Mouse (Mus musculus) MEL (cell line): Measurements from ENCODE around the gene Nme1. TPM values are rescaled to one million over a fixed set of nuclear protein-coding genes. Genes with fewer than 3 reads are reported as not detected.

Experiments
- DNase-seq: peaks from one replicate; pipeline ENCODE4 v3.0.0; 2011; ENCODE audit warnings: low read depth, low spot score
- H3K27ac ChIP-seq: 2 replicates; pipeline ENCODE4 v1.5.1; 2012; ENCODE audit warnings: low read depth, mild to moderate bottlenecking, control low read depth, low read length, moderate library complexity; ENCODE audit not compliant: control insufficient read depth
- H3K27me3 ChIP-seq, 2 experiments: fragments of 150-350 bp in 1 of 2; sonication (generic) in 1 of 2; 2 replicates each; pipeline ENCODE4 v1.6.1; 2012; ENCODE audit warnings: low read length in 2 of 2, mild to moderate bottlenecking in 2 of 2, improper control_type of control experiment in 1 of 2, moderate library complexity in 1 of 2; ENCODE audit not compliant: insufficient read depth in 2 of 2, control insufficient read depth in 1 of 2
- H3K36me3 ChIP-seq, 2 experiments: 2 replicates each; pipeline ENCODE4 v1.6.1; 2012 to 2014; ENCODE audit warnings: low read length in 2 of 2, improper control_type of control experiment in 1 of 2, inconsistent platforms in 1 of 2, mild to moderate bottlenecking in 1 of 2; ENCODE audit not compliant: insufficient read depth in 2 of 2, control insufficient read depth in 1 of 2
- H3K4me1 ChIP-seq, 2 experiments: fragments of 150-350 bp in 1 of 2; sonication (generic) in 1 of 2; 2 replicates each; pipeline ENCODE4 v1.6.1; 2012; ENCODE audit warnings: low read length in 2 of 2, improper control_type of control experiment in 1 of 2, mild to moderate bottlenecking in 1 of 2; ENCODE audit not compliant: insufficient read depth in 2 of 2, control insufficient read depth in 1 of 2
- H3K4me3 ChIP-seq, 2 experiments: fragments of 150-350 bp in 1 of 2; sonication (generic) in 1 of 2; 2 replicates each; pipeline ENCODE4 v1.5.1; 2012; ENCODE audit warnings: low read depth in 2 of 2, low read length in 2 of 2, mild to moderate bottlenecking in 2 of 2, moderate library complexity in 2 of 2, control low read depth in 1 of 2, improper control_type of control experiment in 1 of 2; ENCODE audit not compliant: control insufficient read depth in 1 of 2, insufficient read depth in 1 of 2
- H3K79me2 ChIP-seq: 2 replicates; pipeline ENCODE4 v1.6.1; 2012; ENCODE audit warnings: mild to moderate bottlenecking, low read length, moderate library complexity; ENCODE audit not compliant: control insufficient read depth, poor library complexity, insufficient read depth
- H3K9ac ChIP-seq: 2 replicates; pipeline ENCODE4 v1.6.1; 2012; ENCODE audit warnings: low read depth, mild to moderate bottlenecking, control low read depth, low read length, moderate library complexity; ENCODE audit not compliant: control insufficient read depth, poor library complexity, severe bottlenecking
- H3K9me3 ChIP-seq: fragments of 150-350 bp; sonication (generic); replicated peaks from 2 replicates; pipeline ENCODE4 v1.6.1; 2012; ENCODE audit warnings: mild to moderate bottlenecking, low read length, improper control_type of control experiment, moderate library complexity; ENCODE audit not compliant: insufficient read depth
- BHLHE40 ChIP-seq: IDR thresholded peaks from 2 replicates; pipeline ENCODE4 v1.6.1; 2012; ENCODE audit warnings: low read depth, mild to moderate bottlenecking, inconsistent platforms, low read length, improper control_type of control experiment, borderline replicate concordance
- CHD1 ChIP-seq: IDR thresholded peaks from 2 replicates; pipeline ENCODE4 v1.6.1; 2012; ENCODE audit warnings: low read depth, mild to moderate bottlenecking, inconsistent platforms, low read length, improper control_type of control experiment
- CHD2 ChIP-seq: IDR thresholded peaks from 2 replicates; pipeline ENCODE4 v1.6.1; 2011; ENCODE audit warnings: low read length, improper control_type of control experiment
- E2F4 ChIP-seq: IDR thresholded peaks from 2 replicates; pipeline ENCODE4 v1.6.1; 2011; ENCODE audit warnings: low read depth, low read length, improper control_type of control experiment, borderline replicate concordance
- ELF1 ChIP-seq: IDR thresholded peaks from 2 replicates; pipeline ENCODE4 v1.6.1; 2014; ENCODE audit warnings: low read depth, mild to moderate bottlenecking, inconsistent platforms, low read length, improper control_type of control experiment, moderate library complexity
- EP300 ChIP-seq, 2 experiments: IDR thresholded peaks; 2 replicates each; pipeline ENCODE4 v1.6.1; 2011; ENCODE audit warnings: improper control_type of control experiment in 2 of 2, low read length in 2 of 2, low read depth in 1 of 2, mild to moderate bottlenecking in 1 of 2
- ETS1 ChIP-seq: IDR thresholded peaks from 2 replicates; pipeline ENCODE4 v1.6.1; 2012; ENCODE audit warnings: low read depth, mild to moderate bottlenecking, inconsistent platforms, low read length, improper control_type of control experiment, moderate library complexity
- GATA1 ChIP-seq: IDR thresholded peaks from 2 replicates; pipeline ENCODE4 v1.6.1; 2011; ENCODE audit warnings: low read depth, low read length, improper control_type of control experiment
- KAT2A ChIP-seq: conservative IDR thresholded peaks from 2 replicates; pipeline ENCODE4 v1.6.1; 2012; ENCODE audit warnings: low read depth, low read length, improper control_type of control experiment, inconsistent platforms
- MAZ ChIP-seq: IDR thresholded peaks from 2 replicates; pipeline ENCODE4 v1.6.1; 2012; ENCODE audit warnings: low read depth, mild to moderate bottlenecking, inconsistent platforms, low read length, improper control_type of control experiment
- MXI1 ChIP-seq: IDR thresholded peaks from 2 replicates; pipeline ENCODE4 v1.6.1; 2011; ENCODE audit warnings: mild to moderate bottlenecking, low read depth, low read length, improper control_type of control experiment
- MYB ChIP-seq: IDR thresholded peaks from 2 replicates; pipeline ENCODE4 v1.6.1; 2011; ENCODE audit warnings: mild to moderate bottlenecking, low read depth, low read length, improper control_type of control experiment
- NELFE ChIP-seq: IDR thresholded peaks from 2 replicates; pipeline ENCODE4 v1.6.1; 2011; ENCODE audit warnings: low read depth, low read length, improper control_type of control experiment
- NRF1 ChIP-seq: IDR thresholded peaks from 2 replicates; pipeline ENCODE4 v1.6.1; 2014; ENCODE audit warnings: low read depth, mild to moderate bottlenecking, inconsistent platforms, low read length, improper control_type of control experiment, moderate library complexity; ENCODE audit not compliant: poor library complexity, insufficient read depth, severe bottlenecking
- POLR2AphosphoS2 ChIP-seq: IDR thresholded peaks from 2 replicates; pipeline ENCODE4 v1.6.1; 2011; ENCODE audit warnings: low read length, improper control_type of control experiment
- SIN3A ChIP-seq: IDR thresholded peaks from 2 replicates; pipeline ENCODE4 v1.6.1; 2012; ENCODE audit warnings: low read length, improper control_type of control experiment, inconsistent platforms
- TCF12 ChIP-seq: IDR thresholded peaks from 2 replicates; pipeline ENCODE4 v1.6.1; 2014; ENCODE audit warnings: low read depth, mild to moderate bottlenecking, inconsistent platforms, low read length, improper control_type of control experiment, moderate library complexity
- USF2 ChIP-seq, 2 experiments: IDR thresholded peaks; 2 replicates each; pipeline ENCODE4 v1.6.1; 2011 to 2012; ENCODE audit warnings: improper control_type of control experiment in 2 of 2, low read length in 2 of 2, borderline replicate concordance in 1 of 2, inconsistent platforms in 1 of 2, low read depth in 1 of 2, mild to moderate bottlenecking in 1 of 2; ENCODE audit not compliant: insufficient read depth in 1 of 2
- ZMIZ1 ChIP-seq: IDR thresholded peaks from 2 replicates; pipeline ENCODE4 v1.6.1; 2012; ENCODE audit warnings: low read depth, mild to moderate bottlenecking, inconsistent platforms, low read length, improper control_type of control experiment, moderate library complexity
- ZNF384 ChIP-seq: IDR thresholded peaks from 2 replicates; pipeline ENCODE4 v1.6.1; 2012; ENCODE audit warnings: low read depth, mild to moderate bottlenecking, inconsistent platforms, low read length, improper control_type of control experiment
- polyA plus RNA-seq, 2 experiments: library from polyadenylated mRNA; stranded (reverse) in 1 of 2; unstranded in 1 of 2; fragments of >175 nt in 1 of 2; fragments of >200 nt in 1 of 2; gene quantifications; 2 replicates each; pipeline versions ENCODE4 v1.2.1 to v1.2.4; 2012; ENCODE audit warnings: low replicate concordance in 2 of 2, low read depth in 1 of 2; ENCODE audit not compliant: insufficient read length in 2 of 2, insufficient read depth in 1 of 2, missing spikeins in 1 of 2
- total RNA-seq: library from RNA; depleted of rRNA; stranded (reverse); fragments of 300-350 nt; gene quantifications from 2 replicates; pipeline ENCODE4 v1.2.3, GENCODE M21; 2012

Nme1 gene
- total and polyA plus RNA-seq, 3 experiments: 131 to 210 TPM; not detected in 1

- Histone ChIP-seq H3K9ac (no peak overlapping the region), H3K79me2 (peaks cover 40% of the 10 kb centered on the region), H3K27ac (no peak overlapping the region), H3K4me3 (no peak overlapping the region), H3K9me3 (no peaks in the 10 kb centered on the region), H3K4me1 (peaks cover 4 to 21% of the 10 kb centered on the region in 2 experiments), H3K27me3 (no peaks in the 10 kb centered on the region), H3K36me3 (peaks cover 27 to 30% of the 10 kb centered on the region in 2 experiments)
- TF ChIP-seq USF2 (IDR thresholded peaks at IDR 0.05; ENCODE audit: borderline replicate concordance in 1 of 2, insufficient read depth in 1 of 2, low read depth in 1 of 2, low read length in 2 of 2) (no peak), MYB (no peak), GATA1 (0 out of 2 replicates have a peak, but pooled peaks have one; percentile 31), SIN3A (no peak; the same call in 1 of the 2 replicates), ELF1 (no peak), BHLHE40 (peak; percentile 27; the same call in 1 of the 2 replicates), TCF12 (no peak), E2F4 (no peak)
- DNase-seq: no peak
These were observed 2.9 kb downstream of the Nme1 start for GRCm38 (mm10) chr11:93965391-93965790.

- TF ChIP-seq CHD1 (no peak), USF2 (IDR thresholded peaks at IDR 0.05; ENCODE audit: borderline replicate concordance in 1 of 2, insufficient read depth in 1 of 2, low read depth in 1 of 2, low read length in 2 of 2) (no peak), NELFE (no peak), ELF1 (no peak), POLR2AphosphoS2 (no peak), EP300 (IDR thresholded peaks at IDR 0.05; ENCODE audit: low read depth in 1 of 2, low read length in 2 of 2) (no peak), GATA1 (no peak), KAT2A (no peak), BHLHE40 (no peak), CHD2 (no peak), ZMIZ1 (no peak), MAZ (no peak), E2F4 (no peak), ZNF384 (no peak), NRF1 (no peak), MXI1 (no peak), ETS1 (no peak)
- H3K27ac ChIP-seq: no peak overlapping the region
These were observed 5.3 kb downstream of the Nme1 start for GRCm38 (mm10) chr11:93963013-93963412.

More at GRCm38 (mm10) chr11:93963013-93963412, 5.3 kb downstream of the Nme1 start:
- Histone ChIP-seq H3K9ac (no peak overlapping the region), H3K4me3 (no peak overlapping the region), H3K79me2 (peaks cover 39% of the 10 kb centered on the region), H3K27me3 (no peaks in the 10 kb centered on the region), H3K9me3 (no peaks in the 10 kb centered on the region), H3K4me1 (peaks cover 4 to 21% of the 10 kb centered on the region in 2 experiments), H3K36me3 (peaks cover 30 to 33% of the 10 kb centered on the region in 2 experiments)
- no peak for DNase-seq
